Mouse (Mus musculus): ENCODE results near the gene 9930104L06Rik. TPM values are rescaled to one million over a fixed set of nuclear protein-coding genes. Genes with fewer than 3 reads are reported as not detected.
A peak's percentile ranks its signal among the peaks of the same experiment; 100 is the strongest.
"Not testable (repeated sequence)": the region's sequence is repeated elsewhere in the genome, so short reads cannot be mapped to it uniquely, and the experiment has no call there.

9930104L06Rik gene
- total RNA-seq (2021) = 1 to 10 TPM; 6.7 to 6.8 TPM
- long read RNA-seq, experiment 1, partial matches to known transcripts = 0 of 2 reads
- long read RNA-seq, experiment 1, other reads (novel, unspliced or antisense) = 2 of 2 reads
- long read RNA-seq, experiment 2, partial matches to known transcripts = 2 of 7 reads
- long read RNA-seq, experiment 2, other reads (novel, unspliced or antisense) = 5 of 7 reads

DNA sequence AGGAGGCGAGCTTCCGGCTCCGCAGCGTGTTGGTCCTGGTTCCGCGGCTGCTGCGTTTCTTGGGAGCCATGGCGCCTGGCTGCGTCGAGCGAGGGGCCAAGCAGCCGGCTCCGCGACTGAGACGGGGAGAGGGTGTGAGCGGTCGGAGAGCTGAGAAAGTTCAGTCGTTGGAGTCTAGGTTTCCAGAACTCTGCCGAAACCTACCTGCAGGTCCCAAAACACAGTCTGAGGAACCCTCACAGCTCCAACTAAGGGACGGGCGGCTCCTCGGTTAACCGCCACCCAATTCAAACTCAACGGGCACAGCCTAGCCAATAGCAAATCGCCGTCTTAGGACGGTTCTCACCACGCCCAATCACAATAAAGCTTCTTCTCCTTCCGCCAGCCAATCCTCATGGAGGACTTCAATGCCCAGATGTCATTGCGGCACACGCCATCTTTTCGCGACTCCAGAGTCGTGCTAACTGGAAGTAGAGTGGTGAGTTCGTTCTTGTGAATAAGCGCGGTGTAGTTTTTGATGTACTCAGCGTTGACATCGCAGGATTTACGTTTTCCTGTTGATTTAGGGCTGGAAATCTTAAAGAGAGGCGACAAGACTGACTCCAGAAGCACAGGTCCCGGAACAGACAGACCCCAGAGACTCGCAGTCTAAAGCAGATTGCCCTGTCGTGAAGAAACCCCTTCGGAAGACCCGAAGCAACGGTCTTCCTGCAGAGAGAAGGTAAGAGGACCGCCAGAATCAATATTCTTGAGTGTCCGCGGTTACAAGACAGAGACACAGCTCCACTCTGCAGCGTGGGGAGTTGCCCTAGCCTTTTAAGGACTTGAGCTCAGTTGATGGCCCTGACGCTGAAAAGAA, at the start of gene 9930104L06Rik:
9930104L06Rik (plus strand) TSS at position 436 of the 859 bp plus-strand sequence.
- peak; percentile 92 for DNase-seq

DNA sequence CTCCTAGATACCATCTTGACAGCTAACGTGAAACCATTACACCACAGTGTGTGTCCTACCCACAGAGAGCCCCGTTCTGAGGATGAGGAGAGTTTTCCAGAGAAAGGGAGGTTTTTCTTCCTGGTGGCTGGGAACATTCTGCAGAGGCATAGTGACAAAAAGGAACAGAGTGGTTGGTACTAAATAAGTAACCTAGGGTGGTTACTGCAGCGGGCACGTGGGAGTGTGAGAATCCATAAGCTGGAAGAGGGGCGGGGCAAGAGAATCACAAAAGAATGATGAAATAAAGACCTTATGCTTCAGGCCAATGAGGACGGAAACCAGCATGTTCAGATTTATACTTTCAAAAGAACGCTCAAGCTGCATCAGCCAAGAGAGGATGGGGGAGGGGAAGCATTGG, 48.1 kb upstream of the 9930104L06Rik start:
- no peak for DNase-seq

- no peak for DNase-seq
Measured at GRCm38 (mm10) chr4:124889935-124890334, 46.9 kb upstream of the 9930104L06Rik start.

GRCm38 (mm10) chr4:124890831-124891230, 46.0 kb upstream of the 9930104L06Rik start:
- DNase-seq = no peak

- DNase-seq = no peak
Measured at GRCm38 (mm10) chr4:124893769-124894168, 43.1 kb upstream of the 9930104L06Rik start.

DNA sequence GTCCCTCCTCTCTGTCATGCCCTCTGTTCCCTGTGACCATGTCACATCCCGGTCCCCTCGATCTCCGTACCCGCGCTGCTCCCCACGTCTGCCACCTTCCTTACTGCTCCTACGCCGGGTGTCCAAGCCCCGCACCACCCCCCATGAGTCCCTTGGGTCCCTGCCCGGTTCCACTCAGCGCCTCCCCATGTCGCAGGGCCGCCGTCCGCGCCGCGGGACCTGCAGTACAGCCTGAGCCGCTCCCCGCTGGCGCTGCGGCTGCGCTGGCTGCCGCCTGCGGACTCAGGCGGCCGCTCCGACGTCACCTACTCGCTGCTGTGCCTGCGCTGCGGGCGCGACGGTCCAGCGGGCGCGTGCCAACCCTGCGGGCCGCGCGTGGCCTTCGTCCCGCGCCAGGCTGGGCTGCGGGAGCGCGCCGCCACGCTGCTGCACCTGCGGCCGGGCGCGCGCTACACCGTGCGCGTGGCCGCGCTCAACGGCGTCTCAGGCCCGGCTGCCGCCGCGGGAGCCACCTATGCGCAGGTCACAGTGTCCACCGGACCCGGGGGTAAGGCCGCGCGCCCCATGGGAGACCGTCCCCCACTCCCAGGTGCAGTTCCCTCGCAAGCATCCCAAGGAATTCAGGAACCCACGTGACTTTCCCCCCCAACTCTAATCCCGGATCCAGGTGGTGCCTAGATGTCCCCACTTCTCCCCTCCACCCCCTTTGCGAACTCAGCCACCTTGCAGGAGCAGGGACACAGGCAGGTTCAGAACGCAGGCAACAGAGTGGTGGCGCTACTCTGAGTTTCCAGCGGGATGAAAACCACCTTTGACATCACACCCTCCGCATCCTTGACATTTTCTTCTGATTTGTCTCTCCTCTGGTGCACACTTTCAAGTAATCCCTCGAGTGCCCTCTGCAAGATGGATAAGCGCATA, 42.1 kb upstream of the 9930104L06Rik start:
- no peak for DNase-seq

DNA sequence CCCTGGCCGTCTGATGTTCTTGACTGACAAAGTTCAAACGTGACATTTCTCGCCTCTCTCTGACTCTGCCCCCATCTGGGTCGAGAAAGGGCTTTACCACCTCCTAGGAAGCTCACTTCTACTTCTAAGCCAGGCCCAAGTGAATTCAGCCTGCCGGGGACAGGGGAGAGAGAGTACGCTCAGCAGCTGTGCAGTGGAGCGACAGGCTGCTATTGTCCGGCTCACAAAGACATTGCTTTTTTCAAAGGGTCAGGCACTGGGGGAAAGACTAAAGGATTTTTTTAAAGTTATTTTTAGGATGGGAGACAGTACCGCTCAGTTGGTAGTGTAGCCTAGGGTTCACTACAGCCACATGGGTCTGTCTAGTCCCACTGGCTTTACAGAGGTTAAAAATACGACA, 38.4 kb upstream of the 9930104L06Rik start:
- no peak for DNase-seq

- DNase-seq = no peak
Measured at GRCm38 (mm10) chr4:124899906-124900305, 36.9 kb upstream of the 9930104L06Rik start.

- no peak for DNase-seq
Measured at GRCm38 (mm10) chr4:124905417-124905816, 31.4 kb upstream of the 9930104L06Rik start.

DNA sequence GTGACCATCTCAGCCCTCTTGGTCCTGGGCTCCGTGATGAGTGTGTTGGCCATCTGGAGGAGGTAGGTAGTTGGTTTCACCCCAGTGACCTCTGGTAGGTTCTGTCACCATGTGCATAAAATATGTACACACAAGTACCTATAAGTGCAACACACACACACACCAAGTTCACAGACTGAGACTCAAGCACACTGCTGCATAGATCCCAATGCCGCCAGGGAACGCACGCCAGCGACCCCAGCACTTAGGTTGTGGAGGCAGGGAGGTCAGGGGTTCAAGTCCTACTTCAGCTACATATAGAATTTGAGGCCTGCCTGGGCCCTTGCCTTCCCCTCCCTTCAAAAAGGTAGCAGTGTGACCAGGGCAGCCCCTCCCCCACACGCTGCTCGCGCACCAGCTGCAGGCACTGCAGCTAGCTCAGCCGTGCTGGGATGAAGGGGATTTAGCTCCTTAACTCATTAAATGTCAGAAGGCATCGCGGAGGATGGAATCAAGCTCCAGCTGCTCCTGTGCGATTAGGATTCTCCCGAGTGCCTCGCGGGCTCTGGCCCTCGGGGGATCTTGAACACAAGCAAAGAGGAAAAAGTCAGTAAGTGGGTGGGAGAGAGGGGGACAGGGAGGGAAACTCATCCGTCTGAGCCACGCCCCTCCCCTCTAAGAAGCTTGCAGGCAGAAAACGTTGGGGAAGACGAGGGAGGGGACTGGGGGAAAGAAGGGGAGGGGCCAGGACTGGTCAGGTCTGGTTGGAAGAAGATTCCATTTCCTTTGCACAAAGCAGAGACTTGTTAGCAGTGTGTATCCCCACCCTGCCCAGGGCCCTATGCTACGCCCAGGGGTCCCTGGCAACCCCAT, 30.7 kb upstream of the 9930104L06Rik start:
- DNase-seq = no peak

DNA sequence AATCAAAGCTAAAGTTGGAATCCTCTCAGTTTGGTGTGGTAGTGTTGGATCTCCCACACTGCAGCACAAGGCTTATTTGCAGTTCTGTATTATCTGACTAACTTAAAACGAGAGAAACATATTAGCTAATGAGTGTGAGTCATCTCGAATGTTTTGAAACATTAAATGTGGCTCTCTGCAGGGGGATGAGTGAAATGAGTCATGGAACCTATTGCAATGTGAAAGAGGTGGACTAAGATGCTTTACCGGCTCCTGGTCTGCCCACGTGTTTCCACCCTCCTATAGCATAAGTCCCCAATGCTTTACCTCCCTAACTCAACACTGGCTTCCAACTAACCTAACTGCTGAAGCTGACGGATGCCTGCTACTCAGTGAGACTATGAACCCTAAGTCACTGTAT, 8.7 kb upstream of the 9930104L06Rik start:
- no peak for DNase-seq

DNA sequence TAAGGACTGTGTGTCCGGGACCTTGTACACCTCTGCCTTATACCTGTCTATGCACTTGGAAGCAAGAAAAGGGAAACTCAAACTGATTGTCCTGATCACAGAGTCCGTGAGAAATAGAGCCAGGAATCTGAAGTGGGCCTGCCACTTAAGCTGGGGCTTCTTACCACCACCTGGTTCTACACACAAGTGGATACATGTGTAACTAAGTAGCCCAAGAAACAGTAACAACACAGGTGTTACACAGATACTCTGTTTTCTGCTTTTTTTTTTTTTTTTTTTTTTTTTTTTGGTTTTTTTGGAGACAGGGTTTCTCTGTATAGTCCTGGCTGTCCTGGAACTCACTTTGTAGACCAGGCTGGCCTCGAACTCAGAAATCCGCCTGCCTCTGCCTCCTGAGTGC, 2.4 kb downstream of the 9930104L06Rik start, which contains the start of gene Cdca8:
Cdca8 (minus strand) TSS at position 101 of the 400 bp plus-strand sequence.
- DNase-seq = not testable (repeated sequence)

DNA sequence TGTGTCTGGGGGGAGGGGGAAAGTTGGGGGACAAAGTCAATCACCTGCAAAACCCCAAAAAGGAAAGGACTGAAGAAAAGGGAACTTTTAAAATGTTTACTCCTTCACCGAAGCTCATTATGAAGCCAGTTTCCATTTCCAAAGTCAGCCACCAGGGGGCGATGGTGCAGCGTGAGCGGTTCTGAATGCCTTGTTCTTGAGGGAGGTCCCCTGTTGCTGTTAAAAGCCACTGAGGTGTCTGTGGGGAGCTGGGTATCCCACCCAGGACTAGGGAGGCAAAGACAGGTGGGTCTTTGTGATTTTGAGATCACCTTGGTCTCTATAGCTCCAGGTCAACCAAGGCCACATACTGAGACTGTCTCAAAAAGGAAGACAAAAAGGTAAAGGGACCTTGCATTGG, 6.2 kb downstream of the 9930104L06Rik start:
- DNase-seq = peak; percentile 30

DNA sequence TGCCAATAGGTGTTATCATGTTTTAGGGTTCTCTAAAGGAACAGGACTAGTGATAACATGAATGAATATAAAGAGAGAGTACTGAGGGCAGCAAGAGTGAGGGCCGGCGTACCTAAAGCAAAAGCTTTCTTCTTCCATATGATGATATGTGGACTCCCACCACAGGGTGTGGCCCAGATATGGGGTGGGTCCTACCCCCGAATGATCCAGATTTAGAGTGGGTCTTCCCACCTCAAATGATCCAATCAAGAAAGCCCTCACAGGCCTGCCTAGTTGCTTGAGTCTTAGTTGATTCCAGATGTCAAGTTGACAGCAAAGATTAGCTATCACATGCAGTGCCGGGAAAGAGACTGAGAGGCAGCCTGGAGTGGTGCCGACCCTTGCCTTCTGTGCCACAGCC, 6.9 kb downstream of the 9930104L06Rik start:
- no peak for DNase-seq

DNA sequence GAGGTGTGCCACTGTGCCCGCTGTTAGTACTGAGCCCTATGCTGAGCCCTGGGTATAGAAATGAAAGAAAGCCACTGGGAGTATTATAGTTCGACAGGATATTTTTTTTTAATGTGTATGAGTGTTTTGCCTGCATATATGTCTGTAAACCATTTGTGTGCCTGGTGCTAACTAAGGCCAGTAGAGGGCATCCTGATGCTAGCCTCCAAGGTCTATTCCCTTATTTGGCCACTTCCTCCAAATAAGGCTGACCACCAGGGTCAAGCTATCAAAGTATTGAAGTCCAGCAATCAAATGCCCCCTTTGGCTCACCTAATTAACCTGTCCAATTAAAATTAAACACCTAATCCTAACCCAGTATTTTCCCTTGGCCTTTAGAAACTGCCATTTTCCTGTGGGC, 8.1 kb downstream of the 9930104L06Rik start:
- DNase-seq = no peak

GRCm38 (mm10) chr4:124949488-124949887, 12.6 kb downstream of the 9930104L06Rik start:
- DNase-seq = no peak

DNA sequence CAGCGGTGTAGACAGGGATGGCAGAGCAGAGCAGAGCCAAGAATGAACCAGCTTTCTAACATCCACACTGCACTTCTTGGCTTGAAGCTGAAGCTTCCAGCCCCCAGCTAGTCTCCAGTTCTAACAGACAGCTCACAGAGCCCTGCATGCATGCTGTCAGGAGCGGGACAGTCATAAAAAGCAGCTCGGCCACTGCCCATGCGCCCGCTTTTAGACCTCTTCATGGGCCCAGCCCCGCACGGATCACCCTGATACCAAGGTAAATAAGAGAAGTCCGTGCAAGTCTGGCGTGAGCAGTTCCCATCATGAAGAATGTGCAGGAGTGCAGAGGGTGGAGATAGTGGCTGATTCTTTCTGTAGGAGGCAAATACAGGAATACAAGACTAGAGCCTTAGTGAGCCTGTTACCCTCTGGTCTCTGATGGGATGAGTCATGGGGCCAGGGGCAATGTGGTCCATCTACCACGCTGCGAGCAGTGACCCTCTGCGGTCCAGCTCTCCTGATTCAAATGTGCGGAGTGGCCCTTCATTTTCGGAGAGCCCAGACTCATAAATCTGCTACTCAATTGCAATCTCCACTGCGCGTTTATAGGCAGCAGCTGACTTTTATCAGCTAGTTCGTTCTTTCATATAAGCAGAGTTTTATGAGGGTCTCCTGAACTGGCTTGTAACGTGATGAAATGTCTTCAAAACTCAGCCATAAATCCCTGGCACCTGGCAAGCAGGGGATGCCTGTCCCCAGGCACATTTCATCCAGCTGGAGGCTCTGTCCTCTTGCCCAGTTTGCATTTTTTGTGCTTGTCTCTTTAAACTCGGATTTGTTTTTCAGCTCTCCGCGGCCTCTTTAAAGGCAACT, 13.6 kb downstream of the 9930104L06Rik start:
- no peak for DNase-seq

GRCm38 (mm10) chr4:124951036-124951433, 14.2 kb downstream of the 9930104L06Rik start:
- DNase-seq = peak; percentile 28

DNA sequence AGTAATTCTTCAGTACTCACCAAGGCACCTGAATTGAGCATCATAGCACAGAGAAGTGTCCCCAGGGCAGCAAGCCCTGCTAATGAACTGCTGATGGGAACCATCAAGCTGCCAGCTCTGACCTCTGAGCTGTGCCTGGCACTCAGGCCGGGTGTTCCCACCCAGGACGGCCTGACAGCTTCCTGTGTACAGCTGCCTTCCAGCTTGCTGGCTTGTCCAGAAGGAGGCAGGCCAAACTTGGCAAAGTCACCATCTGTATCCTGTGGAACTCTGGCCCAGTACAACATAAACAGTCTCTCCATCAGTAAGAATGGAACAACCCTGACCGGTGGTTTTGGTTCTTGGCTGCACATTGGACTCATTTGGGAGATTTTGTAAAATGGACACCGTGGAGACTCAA, 16.7 kb downstream of the 9930104L06Rik start:
- peak; percentile 11 for DNase-seq

DNA sequence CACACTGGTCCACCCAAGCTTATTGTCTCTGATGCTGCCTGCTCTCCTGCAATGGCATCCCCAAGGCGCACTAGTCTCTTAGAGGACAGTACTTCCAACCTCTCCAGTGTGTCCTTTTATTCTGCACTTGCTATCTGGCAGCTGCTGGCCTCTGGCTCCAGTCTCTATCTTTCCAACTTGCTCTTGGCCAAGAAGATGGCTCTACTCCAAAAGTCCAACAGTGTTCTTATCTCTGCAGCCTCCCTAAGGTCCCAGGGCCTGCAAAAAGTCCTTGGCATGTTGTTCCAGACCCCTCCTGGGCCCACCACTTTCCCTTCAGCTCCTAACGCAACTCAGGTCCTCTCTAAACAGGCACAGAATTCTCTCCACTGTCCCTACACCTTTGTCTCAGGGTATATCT, 20.4 kb downstream of the 9930104L06Rik start:
- DNase-seq = no peak
